Mouse (Mus musculus): ENCODE measurements around the gene Ranbp10.

- TF ChIP-seq GATA1 (IDR thresholded peaks at IDR 0.05; ENCODE audit: low read length) (no peak), TAL1 (IDR thresholded peaks at IDR 0.05; ENCODE audit: low read length) (no peak)
Observed at GRCm38 (mm10) chr8:105854303-105854702, 27.2 kb upstream of the Ranbp10 start.

Data from erythroblast, embryonic 14.5 days (primary cell).